Mouse (Mus musculus): Measurements from ENCODE around the gene Zfp169.

DNA sequence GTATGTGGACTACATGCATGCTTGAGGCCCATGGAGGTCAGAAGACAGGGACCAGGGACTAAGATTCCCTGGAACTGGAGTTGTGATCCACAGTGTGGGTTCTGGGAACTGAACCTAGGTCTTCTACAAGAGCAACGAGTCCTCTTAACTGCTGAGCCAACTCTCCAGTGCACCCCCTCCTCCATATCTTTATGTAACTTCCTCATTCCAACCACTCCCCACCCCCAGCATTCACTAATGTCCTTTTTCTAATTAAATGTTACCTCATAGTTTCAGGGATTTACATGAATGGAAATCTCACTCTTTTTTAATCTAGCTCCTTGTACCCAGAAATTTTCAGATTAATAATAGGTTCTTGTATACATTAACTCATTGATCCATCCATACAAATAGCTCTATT lies 42.7 kb upstream of the Zfp169 start:
- TF ChIP-seq EP300 (IDR thresholded peaks at IDR 0.05; ENCODE audit: low read depth) = no peak
- TF ChIP-seq CTCF (IDR thresholded peaks at IDR 0.05; ENCODE audit: low read depth) = no peak
